Mouse (Mus musculus): Measurements from ENCODE around the gene Nfatc2. TPM values are rescaled to one million over a fixed set of nuclear protein-coding genes. Genes with fewer than 3 reads are reported as not detected.

Nfatc2 gene
- 2.4 and 4.9 TPM in 2 replicates for polyA plus RNA-seq (2012; rRNA removed)

- peak; percentile 38 for DNase-seq (ENCODE audit: low spot score)
Measured at GRCm38 (mm10) chr2:168601491-168602386, at the start of gene Nfatc2. Nfatc2 (minus strand) TSS chr2:168601657.

GRCm38 (mm10) chr2:168648171-168648570, 46.7 kb upstream of the Nfatc2 start:
- DNase-seq (ENCODE audit: low spot score): no peak

- no peak for DNase-seq (ENCODE audit: low spot score)
Measured at GRCm38 (mm10) chr2:168644855-168645254, 43.4 kb upstream of the Nfatc2 start.

GRCm38 (mm10) chr2:168643524-168644177, 42.2 kb upstream of the Nfatc2 start:
- no peak for DNase-seq (ENCODE audit: low spot score)

GRCm38 (mm10) chr2:168642187-168642586, 40.7 kb upstream of the Nfatc2 start:
- no peak for DNase-seq (ENCODE audit: low spot score)

- no peak for DNase-seq (ENCODE audit: low spot score)
Measured at GRCm38 (mm10) chr2:168640460-168640859, 39.0 kb upstream of the Nfatc2 start.

GRCm38 (mm10) chr2:168634881-168635280, 33.4 kb upstream of the Nfatc2 start:
- no peak for DNase-seq (ENCODE audit: low spot score)

- no peak for DNase-seq (ENCODE audit: low spot score)
Measured at GRCm38 (mm10) chr2:168633301-168633816, 31.9 kb upstream of the Nfatc2 start.

- DNase-seq (ENCODE audit: low spot score): no peak
Measured at GRCm38 (mm10) chr2:168632543-168632942, 31.1 kb upstream of the Nfatc2 start.

GRCm38 (mm10) chr2:168628787-168629186, 27.3 kb upstream of the Nfatc2 start:
- peak; percentile 74 for DNase-seq (ENCODE audit: low spot score)

- DNase-seq (ENCODE audit: low spot score): no peak
Measured at GRCm38 (mm10) chr2:168627829-168628770, 26.6 kb upstream of the Nfatc2 start.

- DNase-seq (ENCODE audit: low spot score): no peak
Measured at GRCm38 (mm10) chr2:168626385-168626784, 24.9 kb upstream of the Nfatc2 start.

GRCm38 (mm10) chr2:168625091-168625490, 23.6 kb upstream of the Nfatc2 start:
- no peak for DNase-seq (ENCODE audit: low spot score)

GRCm38 (mm10) chr2:168621111-168621802, 19.8 kb upstream of the Nfatc2 start:
- DNase-seq (ENCODE audit: low spot score): no peak

- DNase-seq (ENCODE audit: low spot score): no peak
Measured at GRCm38 (mm10) chr2:168618205-168618717, 16.8 kb upstream of the Nfatc2 start.

GRCm38 (mm10) chr2:168615160-168615559, 13.7 kb upstream of the Nfatc2 start:
- DNase-seq (ENCODE audit: low spot score): no peak

- DNase-seq (ENCODE audit: low spot score): no peak
Measured at GRCm38 (mm10) chr2:168614170-168614872, 12.9 kb upstream of the Nfatc2 start.

- no peak for DNase-seq (ENCODE audit: low spot score)
Measured at GRCm38 (mm10) chr2:168613092-168613880, 11.8 kb upstream of the Nfatc2 start.

- DNase-seq (ENCODE audit: low spot score): no peak
Measured at GRCm38 (mm10) chr2:168610941-168611340, 9.5 kb upstream of the Nfatc2 start.

Data from urinary bladder, adult 2 months (tissue).